Mouse (Mus musculus) cerebellum, postnatal 36 days (tissue): ENCODE results near the gene Myo1e.

Experiments
- DNase-seq, 2 experiments: peaks; one replicate each; pipeline ENCODE4 v3.0.0; 2021 to 2022; ENCODE audit warnings: mixed read lengths in 2 of 2

Gene Myo1e

DNA sequence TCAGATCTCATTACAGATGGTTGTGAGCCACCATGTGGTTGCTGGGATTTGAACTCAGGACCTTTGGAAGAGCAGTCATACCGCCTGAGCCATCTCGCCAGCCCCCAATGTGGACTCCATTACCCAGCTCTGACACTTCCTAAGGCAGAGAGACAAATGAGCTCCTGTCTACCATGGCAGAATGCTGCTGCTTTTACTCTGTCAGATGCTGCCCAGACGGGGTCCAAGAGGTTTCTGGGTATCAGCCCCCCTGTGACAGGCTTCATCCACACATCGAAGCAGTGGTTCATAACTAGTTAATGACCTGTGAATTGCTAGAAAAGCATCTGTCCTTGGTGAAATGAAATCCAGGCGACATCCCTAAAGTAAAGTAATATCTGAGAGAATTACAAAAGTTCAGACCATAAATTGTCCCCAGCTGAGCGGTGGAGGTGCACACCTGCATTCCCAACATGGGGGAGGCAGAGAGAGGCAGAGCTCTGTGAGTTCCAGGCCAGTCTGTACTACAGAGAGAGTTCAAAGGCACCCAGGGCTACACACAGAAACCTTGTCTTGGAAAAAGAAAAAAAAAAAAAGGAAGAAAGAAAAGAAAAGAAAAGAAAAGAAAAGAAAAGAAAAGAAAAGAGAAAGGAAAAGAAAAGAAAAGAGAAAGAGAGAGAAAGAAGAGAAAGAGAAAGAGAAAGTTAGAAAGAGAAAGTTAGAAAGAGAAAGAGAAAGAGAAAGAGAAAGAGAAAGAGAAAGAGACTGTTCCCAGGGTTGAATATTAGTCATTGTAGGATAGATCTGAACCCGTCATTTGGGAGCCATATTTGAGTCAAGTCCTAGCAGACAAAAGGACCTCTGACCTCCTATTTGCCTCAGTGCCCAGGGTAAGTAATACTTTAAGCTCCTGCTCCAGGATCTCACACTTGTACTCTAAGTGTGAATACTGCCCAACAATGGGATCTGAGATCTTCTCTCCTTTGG, 172.6 kb downstream of the Myo1e start:
- no peak for DNase-seq

DNA sequence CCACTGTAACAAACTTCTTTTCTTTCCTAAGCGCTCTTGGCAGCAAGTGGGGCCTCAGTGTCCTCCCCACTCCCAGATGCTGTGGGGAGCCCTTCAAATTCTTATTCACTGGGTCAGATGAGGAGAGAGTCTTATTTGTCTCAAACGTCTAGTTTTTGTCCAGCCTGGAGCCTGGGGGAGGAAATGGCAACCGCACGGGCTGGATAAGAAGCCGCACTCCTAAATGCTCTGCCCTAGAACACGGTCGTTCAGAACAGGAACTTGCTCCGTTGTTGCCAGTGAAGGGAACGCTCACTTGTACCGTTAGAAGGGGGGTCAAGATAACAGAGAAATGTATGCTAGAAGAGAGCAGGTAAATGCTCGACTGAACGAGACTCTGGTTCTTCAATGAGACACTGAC, 174.9 kb downstream of the Myo1e start:
- no peak for DNase-seq

DNA sequence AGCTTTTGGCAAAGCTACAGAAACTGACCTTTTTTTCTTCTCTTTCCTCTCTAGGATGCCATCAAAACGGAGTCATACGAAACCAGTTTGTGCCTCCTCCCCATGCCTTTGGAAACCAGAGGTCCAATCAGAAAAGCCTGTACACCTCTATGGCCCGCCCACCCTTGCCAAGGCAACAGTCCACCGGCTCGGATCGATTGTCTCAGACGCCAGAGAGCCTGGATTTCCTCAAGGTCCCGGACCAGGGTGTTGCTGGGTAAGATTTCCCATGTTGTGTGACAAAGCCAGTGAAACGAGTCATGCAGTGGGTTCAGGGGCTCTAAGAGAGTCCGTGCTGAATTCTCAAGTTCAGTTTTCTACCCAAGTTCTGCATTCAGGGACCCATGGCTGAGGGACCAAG, 176.6 kb downstream of the Myo1e start:
- DNase-seq = no peak

DNA sequence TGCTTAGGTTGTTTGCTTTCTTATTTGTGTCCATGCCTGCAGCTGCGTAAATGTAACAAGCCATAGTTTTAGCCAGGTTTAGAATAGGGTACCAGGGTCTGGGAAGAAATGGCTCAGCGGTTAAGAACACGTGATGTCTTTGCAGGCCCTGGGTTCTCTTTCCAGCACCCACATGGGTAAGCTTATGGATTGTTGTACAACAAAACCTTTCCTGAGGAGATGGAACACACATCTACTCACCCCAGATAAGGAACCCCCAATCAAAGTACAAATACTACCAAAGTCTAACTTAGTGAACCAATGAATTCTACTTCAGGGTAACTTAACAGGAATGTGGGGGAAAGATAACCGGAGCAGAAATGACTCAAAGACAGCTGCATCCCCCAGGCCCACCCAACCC, 177.3 kb downstream of the Myo1e start:
- DNase-seq = no peak

DNA sequence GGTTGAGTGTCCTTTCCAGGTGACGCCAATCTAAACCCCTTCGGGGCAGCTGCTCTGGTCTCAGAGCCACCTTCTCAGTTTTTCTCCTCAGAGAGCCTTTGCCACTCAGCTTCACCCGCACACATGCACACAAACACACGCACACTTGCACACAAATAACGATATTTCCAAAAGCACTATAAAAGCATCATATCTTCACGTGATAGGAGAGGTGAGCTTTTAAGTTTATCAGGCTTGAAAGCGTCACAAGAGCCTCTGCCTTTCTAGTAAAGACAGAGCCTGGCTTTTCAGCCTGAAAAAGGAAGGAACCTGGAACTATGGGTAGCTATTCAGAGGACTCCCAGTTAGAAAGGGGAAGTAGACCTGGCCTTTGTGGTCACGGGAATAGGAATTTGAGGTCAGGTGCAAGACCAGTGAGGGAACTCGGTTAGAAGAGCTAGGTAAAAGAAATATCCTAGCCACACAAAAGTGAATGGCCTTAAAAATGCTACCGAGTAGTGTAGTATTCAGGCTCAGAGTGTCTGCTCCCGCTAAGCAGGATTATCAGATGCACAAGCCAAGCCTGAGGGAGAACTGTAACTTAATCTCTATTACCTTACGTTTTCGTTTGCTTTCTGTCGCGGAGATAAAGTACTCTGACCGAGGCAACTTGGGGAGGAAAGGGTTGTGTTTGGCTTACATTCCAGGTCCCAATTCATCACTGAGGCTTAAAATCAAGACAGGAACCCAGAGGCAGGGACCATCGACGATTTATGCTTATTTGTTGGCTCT, 178.0 kb downstream of the Myo1e start:
- no peak for DNase-seq

DNA sequence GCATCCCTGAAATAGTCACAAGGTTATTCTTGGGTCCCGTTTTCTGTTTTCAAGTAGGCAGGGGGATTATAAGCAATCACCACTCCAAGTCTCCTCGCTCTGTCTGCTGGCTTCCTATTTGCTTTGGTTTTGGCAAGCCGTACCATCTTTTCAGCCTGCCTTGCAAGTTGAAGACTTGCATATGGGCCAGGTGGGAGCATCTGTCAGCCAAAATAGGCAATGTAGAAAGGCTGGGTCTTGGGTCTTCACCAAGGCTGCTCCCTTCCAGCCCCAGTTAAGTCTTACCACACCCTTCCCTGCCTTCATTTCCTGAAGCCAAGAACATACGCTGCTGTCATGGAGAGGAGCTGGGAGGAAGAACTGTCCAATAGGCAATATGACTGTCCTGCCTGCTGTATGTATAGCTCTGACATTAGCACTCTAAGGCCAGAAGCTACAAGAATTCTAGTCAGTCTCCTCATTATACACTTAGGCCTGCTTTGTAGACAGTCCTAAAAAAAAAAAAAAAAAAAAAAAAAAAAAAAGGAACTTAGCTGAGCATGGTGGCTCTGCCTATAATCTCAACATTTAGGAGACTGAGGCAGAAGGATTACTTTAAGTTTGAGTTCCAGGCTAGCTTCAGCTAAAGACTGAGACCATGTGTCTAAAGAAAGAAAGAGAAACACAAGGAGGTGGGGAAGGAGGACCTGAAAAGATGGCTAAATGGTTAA, 180.4 kb downstream of the Myo1e start:
- DNase-seq = no peak

DNA sequence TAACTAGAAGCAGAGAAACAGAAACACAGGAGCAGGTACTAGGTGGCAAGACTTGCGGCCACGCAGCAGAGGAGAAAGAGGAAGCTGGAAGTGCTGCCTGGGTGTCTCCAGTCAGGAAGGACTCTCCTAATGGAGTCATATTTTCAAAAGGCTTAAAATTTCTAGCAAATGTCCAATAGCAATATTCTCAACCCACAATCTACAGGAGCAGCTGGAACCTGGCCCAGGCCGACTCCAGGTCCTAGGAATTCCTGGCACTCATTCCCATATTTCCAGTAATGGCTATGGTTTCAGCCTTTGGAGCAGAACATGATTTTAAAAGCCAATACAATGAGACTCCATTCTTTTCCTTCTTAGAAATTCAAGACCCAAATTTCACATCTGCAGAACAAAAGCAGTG, 182.4 kb downstream of the Myo1e start:
- DNase-seq = no peak

DNA sequence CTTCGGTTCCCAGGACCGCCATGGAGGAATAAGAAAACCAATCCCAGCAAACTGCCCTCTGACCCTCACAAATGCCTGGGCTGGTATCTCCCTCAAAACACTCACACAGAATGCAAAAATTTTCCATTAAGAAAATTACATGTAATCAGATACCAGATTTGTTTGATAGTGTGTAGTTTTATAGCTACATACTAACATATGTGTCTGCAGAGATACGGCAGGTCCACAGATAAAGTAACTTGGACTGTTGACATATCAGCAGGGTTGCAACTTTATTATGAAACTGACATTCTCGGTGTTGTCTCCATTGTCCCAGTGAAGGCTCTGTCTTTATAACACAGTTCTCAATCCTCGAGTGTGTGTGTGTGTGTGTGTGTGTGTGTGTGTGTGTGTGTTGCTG, 183.9 kb downstream of the Myo1e start:
- DNase-seq = no peak

DNA sequence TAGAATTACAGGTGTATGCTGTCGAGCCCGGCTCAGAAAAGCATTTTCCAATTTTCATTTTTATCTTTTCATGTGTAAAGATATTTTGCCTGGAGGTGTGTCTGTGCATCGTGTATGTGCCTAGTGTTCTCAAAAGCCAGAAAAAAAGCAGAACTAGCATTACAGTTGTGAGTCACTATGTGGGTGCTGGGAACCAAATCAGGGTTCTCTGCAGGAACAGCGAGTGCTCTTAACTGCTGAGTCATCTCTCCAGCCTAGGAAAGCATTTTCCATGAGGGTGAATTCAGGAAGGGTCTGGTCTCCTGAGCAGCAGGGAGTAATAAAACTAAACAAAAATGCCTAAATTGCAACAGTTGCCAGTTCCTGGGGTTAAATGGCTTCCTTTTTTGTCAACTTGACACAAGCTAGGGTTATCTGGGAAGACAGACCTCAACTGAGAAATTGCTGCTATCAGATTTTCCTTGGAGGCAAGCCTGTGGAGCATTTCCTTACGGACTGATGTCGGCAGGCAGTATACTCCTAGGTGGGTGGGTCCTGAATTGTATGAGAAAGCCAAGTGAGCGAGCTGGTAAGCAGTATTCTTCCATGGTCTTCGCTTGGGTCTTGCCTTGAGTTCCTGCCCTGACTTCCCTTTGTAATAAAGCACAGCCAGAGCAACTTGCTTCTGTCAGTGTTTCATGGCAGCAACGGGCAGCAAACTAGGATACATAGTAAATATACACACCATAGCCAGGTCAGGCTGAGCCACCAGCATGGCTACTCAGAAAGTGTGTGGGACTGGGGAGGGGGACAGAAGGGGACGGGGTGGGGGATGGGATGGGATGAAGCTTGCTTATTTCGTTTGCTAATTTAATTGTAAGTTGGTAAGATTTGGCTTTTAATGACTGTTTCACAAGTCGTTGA, 184.8 kb downstream of the Myo1e start:
- no peak for DNase-seq

DNA sequence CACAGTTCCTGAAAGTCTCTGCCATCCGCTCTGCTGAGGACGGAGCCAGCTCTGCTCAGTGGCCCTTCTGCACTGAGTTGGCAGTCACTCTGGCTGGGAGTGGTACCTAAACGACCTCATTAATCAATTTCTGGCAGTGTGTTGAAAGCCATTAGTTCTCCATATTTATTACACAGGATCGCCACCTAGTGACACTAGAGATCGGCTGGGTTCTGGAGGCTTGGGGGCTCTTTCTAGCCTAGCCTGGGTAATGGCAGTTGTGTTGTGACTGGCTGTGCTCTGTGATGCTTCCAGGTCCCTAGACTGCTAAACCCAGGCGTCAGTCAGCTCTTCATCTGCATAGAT, 185.4 kb downstream of the Myo1e start:
- peak; percentile 7 to 17 for DNase-seq

DNA sequence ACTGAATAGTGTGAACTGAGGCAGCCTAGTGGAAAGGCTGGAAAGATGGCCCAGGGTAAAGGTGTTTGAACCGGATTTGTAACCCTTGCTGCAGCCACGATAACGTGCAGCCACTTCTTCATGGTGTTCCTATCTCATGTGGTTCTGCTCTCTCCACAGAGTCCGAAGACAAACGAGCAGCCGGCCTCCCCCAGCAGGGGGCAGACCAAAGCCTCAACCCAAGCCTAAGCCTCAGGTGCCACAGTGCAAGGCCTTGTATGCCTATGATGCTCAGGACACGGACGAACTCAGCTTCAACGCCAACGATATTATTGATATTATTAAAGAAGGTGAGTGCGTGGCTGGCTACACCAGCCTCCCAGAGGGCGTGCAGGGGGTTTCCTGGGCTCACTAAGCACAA, 188.5 kb downstream of the Myo1e start:
- no peak for DNase-seq

DNA sequence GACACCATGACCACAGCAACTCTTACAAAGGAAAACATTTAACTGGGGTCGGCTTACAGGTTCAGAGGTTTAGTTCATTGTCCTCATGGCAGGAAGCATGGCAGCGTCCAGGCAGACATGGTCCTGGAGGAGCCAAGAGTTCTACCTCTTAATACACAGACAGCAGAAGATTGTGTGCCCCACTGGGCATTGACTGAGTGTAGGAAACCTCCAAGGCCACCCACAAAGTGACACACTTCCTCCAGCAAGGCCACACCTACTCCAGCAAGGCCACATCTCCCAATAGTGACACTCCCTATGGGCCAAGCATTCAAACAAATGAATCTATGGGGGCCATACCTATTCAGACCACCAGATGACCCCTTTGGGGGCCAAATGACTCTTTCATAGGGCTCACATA, 188.9 kb downstream of the Myo1e start:
- DNase-seq = no peak

DNA sequence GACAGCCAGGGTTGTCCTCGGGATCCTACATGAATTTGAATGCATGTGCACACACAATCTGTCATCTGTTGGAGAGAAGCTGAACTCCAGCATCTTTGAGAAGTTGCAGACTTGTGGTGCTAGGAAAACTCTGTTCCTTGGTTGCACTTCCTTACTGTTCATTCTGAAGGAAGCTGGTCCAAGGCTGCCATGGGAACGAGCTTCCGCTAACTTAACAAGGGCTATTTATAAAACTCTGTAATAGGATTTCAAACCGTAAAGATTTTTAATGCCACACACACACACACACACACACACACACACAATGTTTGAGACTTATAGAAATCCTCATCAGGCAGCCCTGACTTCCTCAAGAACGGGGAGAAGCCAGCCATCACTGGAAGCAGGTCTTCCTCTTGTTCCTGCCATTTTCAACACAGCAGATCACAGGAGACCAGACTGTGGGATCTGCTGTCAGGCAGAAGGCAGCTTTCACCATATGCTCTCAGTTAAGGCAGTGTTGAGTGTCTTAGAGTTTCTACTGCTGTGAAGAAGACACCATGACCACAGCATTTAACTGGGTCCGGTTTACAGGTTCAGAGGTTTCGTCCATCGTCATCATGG, 194.9 kb downstream of the Myo1e start:
- no peak for DNase-seq

DNA sequence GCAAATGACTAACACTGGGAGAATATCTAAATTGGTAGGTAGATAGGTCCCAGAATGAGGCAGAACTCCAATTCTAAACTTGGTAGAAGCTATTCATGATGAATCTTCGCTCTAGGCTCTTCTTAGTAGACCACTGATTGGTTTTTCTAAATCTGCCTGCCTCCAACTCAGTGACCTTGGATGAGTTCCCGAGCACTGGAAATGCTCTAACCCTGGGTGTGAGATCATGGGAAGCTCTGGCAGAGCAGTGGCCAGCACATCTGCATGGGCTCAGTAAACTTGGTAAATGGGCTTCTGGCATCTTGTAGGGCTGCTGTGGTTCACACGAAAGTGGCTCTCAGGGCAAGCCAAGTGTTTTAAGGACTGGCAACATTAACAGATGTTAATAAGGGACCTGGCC, 199.4 kb downstream of the Myo1e start:
- DNase-seq = no peak

DNA sequence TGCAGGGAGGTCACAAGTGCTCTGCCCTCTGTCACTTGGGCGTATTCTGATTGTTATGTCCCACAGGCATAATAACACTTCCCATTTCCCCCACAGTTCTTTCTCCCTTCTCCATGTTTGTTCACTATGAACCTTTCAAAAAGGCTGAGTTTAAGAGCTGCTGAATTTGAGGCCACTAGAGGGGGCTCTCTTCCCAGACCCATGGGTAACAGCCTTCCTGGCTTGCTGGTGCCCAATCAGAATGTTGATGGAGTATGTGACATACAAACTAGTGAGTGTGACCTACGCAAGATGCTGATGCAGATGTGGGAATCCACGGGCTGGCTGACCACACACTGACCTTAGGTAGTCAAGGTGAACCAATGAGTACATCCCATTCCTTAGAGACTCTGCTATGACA, 201.6 kb downstream of the Myo1e start:
- DNase-seq = no peak

DNA sequence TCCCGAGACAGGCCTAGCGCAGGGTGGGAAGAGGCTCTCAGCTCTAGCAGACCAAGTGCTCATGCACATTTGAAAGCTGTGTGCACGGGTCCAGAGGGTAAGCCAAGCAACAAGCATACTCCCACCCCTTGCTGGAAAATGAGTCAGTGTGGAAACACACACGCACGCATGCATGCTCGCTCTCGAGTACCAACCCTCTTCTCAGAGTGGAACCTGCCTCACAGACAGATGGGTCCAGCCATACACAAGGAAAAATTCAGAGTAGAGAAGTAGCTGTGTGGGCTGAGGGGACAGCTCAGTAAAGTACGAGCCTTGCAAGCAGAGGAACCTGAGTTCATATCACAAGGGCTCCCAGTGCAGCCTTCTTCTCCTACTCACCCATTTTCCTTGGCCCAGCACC, 202.6 kb downstream of the Myo1e start:
- no peak for DNase-seq

DNA sequence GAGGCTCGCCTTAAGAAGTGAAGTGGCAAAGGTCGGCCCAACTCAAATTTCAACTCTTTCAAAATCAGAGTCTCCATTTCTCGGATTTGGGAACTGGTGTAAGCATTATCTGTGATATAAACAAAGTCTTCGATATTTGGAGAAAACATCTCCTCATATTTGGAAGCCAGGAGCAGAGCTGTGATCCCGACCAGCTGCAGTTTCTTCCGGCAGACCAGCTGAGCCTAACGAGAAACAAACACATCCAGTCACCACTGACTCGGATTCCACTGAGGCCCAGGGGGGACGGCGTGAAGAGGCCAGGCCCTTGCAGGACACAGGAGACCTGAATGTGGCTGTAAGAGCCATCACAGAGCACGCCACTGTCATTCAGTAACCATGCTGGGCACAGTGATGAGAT, 203.5 kb downstream of the Myo1e start:
- no peak for DNase-seq

DNA sequence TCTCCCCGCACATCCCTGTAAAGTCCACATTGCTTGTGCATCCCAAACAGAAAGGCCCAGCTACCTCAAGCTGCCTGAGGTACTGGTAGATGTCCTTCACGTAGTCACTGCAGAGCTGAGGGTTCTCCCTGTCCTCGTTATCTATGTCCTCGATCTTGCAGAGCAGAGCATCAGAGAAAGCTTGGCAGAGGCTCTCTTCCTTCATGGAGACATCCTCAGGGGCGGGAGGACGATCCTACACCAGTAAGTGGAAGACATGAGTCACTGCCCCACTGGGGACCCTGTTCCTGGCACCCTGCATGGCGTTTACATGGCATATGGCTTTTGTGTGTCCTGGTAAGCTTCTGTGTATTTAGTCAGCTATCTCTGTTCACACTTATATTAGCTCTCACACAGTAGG, 205.9 kb downstream of the Myo1e start:
- DNase-seq = no peak

DNA sequence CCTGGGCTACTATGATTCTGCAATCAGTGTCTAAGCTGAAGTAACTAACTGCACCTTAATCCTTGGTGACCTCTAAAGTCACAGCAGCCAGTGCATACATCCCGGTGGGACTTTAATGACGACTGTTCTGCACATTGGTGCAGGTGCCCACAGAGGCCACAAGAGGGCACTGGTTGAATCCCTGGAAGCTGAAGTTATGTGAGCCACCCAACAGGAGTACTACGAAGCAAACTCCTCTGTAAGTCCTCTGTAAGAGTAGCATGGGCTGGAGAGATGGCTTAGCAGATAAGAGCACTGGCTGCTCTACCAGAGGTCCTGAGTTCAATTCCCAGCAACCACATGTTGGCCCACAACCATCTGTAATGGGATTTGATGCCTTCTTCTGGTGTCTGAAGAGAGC, 209.3 kb downstream of the Myo1e start:
- DNase-seq = no peak

DNA sequence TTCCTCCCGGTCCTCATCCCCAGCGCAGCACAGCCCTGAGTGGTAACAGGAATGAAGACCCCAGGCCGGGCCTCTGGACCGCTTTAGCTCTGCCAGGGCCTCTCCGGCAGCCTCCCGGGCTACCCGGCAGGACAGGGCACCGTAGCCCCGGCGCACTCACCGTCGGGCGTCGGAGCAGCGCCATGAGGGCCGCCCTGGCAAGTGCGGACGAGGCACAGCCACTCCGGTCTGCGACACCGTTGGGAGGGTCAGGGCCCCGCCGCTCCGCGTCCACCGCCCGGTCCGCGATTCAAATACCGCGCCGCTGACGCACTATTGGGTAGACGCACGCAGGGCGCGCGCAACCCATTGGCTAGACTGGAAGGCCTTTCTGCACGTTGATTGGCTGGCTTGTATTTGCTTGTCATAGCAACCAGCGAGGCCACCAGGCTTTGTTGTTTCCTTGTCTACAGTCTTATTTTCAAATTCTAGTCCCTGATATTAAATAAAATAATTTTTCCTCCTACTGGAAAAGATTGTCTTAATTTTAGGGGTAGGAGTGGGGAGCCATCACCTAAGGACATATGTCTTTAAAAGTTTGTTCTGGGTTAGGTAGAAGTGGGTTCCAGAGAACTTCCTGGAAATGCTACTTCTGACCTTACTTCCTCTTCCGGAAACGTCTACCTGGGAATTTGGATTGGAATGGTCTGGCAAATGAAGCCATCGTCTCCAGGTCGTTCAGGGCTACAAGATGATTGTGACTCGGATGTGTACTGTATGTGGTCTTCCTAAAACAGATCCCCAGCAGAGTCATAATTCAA, 214.3 kb downstream of the Myo1e start, which contains the start of gene Ccnb2:
Gene Ccnb2, minus strand, starts transcription at position 291 of the 800 bp plus-strand sequence.
- peak; percentile 70 to 73 for DNase-seq

DNA sequence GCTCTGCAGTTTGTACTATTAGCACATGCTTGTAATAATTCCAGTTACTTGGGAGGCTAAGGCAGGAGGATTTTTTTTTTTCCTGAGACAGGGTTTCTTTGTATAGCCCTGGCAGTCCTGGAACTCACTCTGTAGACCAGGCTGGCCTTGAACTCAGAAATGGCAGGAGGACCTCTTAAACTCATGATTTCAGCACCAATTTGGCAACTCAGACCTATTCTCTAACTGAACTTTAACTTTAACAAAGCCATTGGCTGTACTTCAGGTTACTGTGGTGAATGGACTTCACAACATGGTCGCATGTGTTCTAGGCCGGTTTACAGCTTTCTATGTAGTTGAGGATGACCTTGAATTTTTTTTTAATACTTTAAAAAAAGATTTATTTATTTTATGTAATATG, 215.5 kb downstream of the Myo1e start:
- no peak for DNase-seq
